In genomic region chr17:3244881-3245739, GRCm38 (mm10) we compare ENCODE assay signal across 8 mouse cellular contexts.
DNase-seq lines count a peak whose midpoint lies in the region; ATAC-seq lines count a peak whose summit lies in the region.

No protein-coding gene starts in this region.

- H3K4me3 ChIP-seq in liver, embryonic 11.5 days (ENCODE audit: low read depth, low read length): no peak overlapping the region
- H3K4me3 ChIP-seq in liver, embryonic 12.5 days: no peak overlapping the region
- H3K4me3 ChIP-seq in embryonic facial prominence, embryonic 14.5 days (ENCODE audit: low read depth, low read length): no peak overlapping the region
- no peak overlapping the region for H3K4me3 ChIP-seq in intestine, embryonic 15.5 days (replicated peaks)

- peaks cover 13% of the 10 kb centered on the region for H3K4me1 ChIP-seq in liver, embryonic 11.5 days (replicated peaks; ENCODE audit: control insufficient read depth, insufficient read depth, low read length)
- H3K4me1 ChIP-seq in liver, embryonic 12.5 days: peaks cover 25% of the 10 kb centered on the region
- H3K4me1 ChIP-seq in embryonic facial prominence, embryonic 14.5 days (ENCODE audit: control insufficient read depth, insufficient read depth, low read length): no peaks in the 10 kb centered on the region
- H3K4me1 ChIP-seq in intestine, embryonic 15.5 days (replicated peaks): peaks cover 23% of the 10 kb centered on the region

- H3K36me3 ChIP-seq in liver, embryonic 11.5 days (ENCODE audit: control insufficient read depth, insufficient read depth, low read length): no peaks in the 10 kb centered on the region
- peaks cover 7% of the 10 kb centered on the region; the same call in 1 of the 2 replicates for H3K36me3 ChIP-seq in liver, embryonic 12.5 days
- peaks cover 10% of the 10 kb centered on the region; the same call in 1 of the 2 replicates for H3K36me3 ChIP-seq in embryonic facial prominence, embryonic 14.5 days (ENCODE audit: control insufficient read depth, insufficient read depth, low read length)
- H3K36me3 ChIP-seq in intestine, embryonic 15.5 days: no peaks in the 10 kb centered on the region

- DNase-seq in liver, embryonic 11.5 days (ENCODE audit: low spot score): no peak
- peak; percentile 29 for DNase-seq in embryonic facial prominence, embryonic 14.5 days (ENCODE audit: low spot score)
- DNase-seq in ovary, postnatal 14 days (ENCODE audit: low spot score): peak; percentile 10
- DNase-seq in thymus, postnatal 10 days (ENCODE audit: low spot score in 2 of 2): no peak
- no peak for DNase-seq in spleen, postnatal 4 days (ENCODE audit: low spot score in 2 of 2)
- no peak for DNase-seq in right cerebral cortex, postnatal 25 days

- H3K9ac ChIP-seq in liver, embryonic 11.5 days (ENCODE audit: low read depth, low read length): no peak overlapping the region
- H3K9ac ChIP-seq in liver, embryonic 12.5 days: no peak overlapping the region
- H3K9ac ChIP-seq in embryonic facial prominence, embryonic 14.5 days (ENCODE audit: low read depth, low read length): no peak overlapping the region
- no peak overlapping the region for H3K9ac ChIP-seq in intestine, embryonic 15.5 days

- WGBS in liver, embryonic 11.5 days: 74% methylated on average over 8 of the region's 8 CpGs
- 71% methylated on average over 8 of the region's 8 CpGs for WGBS in liver, embryonic 12.5 days (ENCODE audit: insufficient replicate concordance)
- WGBS in embryonic facial prominence, embryonic 14.5 days: 74% methylated on average over 8 of the region's 8 CpGs
- 57% methylated on average over 8 of the region's 8 CpGs for WGBS in intestine, embryonic 15.5 days

- no peak overlapping the region for H3K4me2 ChIP-seq in liver, embryonic 11.5 days
- no peak overlapping the region for H3K4me2 ChIP-seq in liver, embryonic 12.5 days
- H3K4me2 ChIP-seq in embryonic facial prominence, embryonic 14.5 days (ENCODE audit: low read depth, low read length): no peak overlapping the region
- no peak overlapping the region for H3K4me2 ChIP-seq in intestine, embryonic 15.5 days (replicated peaks)

- ATAC-seq in liver, embryonic 11.5 days (replicated peaks; ENCODE audit: low FRiP score): peak; percentile 28; the same call in 1 of the 2 replicates
- ATAC-seq in liver, embryonic 12.5 days: no peak
- ATAC-seq in embryonic facial prominence, embryonic 14.5 days (ENCODE audit: low read depth): 0 out of 2 replicates have a peak, but pooled peaks have one; percentile 26
- ATAC-seq in intestine, embryonic 15.5 days: peak; percentile 93

- no peaks in the 10 kb centered on the region for H3K27me3 ChIP-seq in liver, embryonic 11.5 days (replicated peaks; ENCODE audit: control insufficient read depth, insufficient read depth, low read length)
- H3K27me3 ChIP-seq in liver, embryonic 12.5 days (replicated peaks): no peaks in the 10 kb centered on the region
- H3K27me3 ChIP-seq in embryonic facial prominence, embryonic 14.5 days (replicated peaks; ENCODE audit: control insufficient read depth, insufficient read depth, low read length): no peaks in the 10 kb centered on the region
- no peaks in the 10 kb centered on the region for H3K27me3 ChIP-seq in intestine, embryonic 15.5 days (replicated peaks)

- no peaks in the 10 kb centered on the region for H3K9me3 ChIP-seq in liver, embryonic 11.5 days (ENCODE audit: control insufficient read depth, low read length)
- no peaks in the 10 kb centered on the region for H3K9me3 ChIP-seq in liver, embryonic 12.5 days (replicated peaks)
- no peaks in the 10 kb centered on the region for H3K9me3 ChIP-seq in embryonic facial prominence, embryonic 14.5 days (ENCODE audit: control insufficient read depth, low read length)
- no peaks in the 10 kb centered on the region for H3K9me3 ChIP-seq in intestine, embryonic 15.5 days

- no peak overlapping the region for H3K27ac ChIP-seq in liver, embryonic 11.5 days (ENCODE audit: low read depth, low read length)
- no peak overlapping the region for H3K27ac ChIP-seq in liver, embryonic 12.5 days
- no peak overlapping the region for H3K27ac ChIP-seq in embryonic facial prominence, embryonic 14.5 days (replicated peaks; ENCODE audit: low read depth, low read length)
- H3K27ac ChIP-seq in intestine, embryonic 15.5 days: peak overlapping the region; percentile 61

Comparison
In these comparisons a context has a peak if more than half of its experiments do, and no peak if none do; other contexts are left out.
1. DNase-seq: peak in embryonic facial prominence, embryonic 14.5 days (single experiment) and ovary, postnatal 14 days (single experiment); none in liver, embryonic 11.5 days (single experiment), thymus, postnatal 10 days (0 of 2), spleen, postnatal 4 days (0 of 2) and right cerebral cortex, postnatal 25 days (single experiment).